8 mouse cellular contexts compared by ENCODE assay signal in the genomic region with DNA sequence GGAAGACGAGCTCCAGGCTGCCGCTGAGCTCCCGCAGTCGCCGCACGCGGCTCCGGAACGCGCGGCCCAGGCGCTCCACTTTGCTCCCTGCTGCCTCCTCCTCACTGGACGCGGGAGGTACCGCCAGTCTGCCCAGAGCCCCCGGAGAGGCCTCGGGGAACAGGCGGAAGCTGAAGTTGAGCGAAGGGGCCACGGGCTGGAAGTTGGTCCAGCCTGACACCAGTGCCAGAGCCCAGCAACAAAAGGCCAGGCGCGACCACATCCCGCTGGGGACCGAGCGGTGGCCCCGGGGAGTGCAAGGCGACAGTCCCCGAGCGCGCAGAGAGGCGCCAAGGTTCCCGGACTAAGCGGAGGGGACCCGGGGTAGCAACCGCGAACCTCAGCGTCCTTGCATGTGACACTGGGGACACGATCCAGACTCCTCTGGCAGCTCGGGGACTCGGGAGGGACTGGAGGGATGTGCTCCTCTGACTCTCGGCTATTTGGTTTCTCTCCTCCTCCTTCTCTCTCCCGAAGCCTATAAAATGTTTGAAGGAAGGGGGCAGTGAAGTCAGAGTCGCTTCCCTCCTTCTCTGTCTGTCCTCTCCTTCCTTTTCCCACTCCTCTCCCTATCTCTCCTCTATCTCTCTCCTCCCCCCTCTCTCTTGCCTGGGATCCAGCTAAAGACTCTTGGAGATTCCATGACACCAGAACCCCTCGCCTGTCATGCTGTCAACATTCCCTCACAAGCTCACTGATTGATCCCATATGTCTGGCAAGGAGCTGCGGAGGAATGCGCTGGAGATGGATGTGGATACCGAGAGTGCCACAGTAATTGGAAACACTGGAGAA. TPM values are rescaled to one million over a fixed set of nuclear protein-coding genes. Genes with fewer than 3 reads are reported as not detected.
DNase-seq lines count a peak whose midpoint lies in the region; ATAC-seq and TF ChIP-seq lines count a peak whose summit lies in the region.

A gene (minus strand): TSS at position 745 of the 831 bp plus-strand sequence.

- H3K27ac ChIP-seq in hindbrain, postnatal 0 days = peak within 1 kb of the TSS; percentile 41; the same call in 1 of the 2 replicates
- no peak within 1 kb of the TSS for H3K27ac ChIP-seq in liver, embryonic 13.5 days
- no peak within 1 kb of the TSS for H3K27ac ChIP-seq in neural tube, embryonic 11.5 days (ENCODE audit: low read depth, low read length)

- H3K4me2 ChIP-seq in hindbrain, postnatal 0 days (ENCODE audit: low read depth, low read length) = peak within 1 kb of the TSS; percentile 98
- peak within 1 kb of the TSS; percentile 56 for H3K4me2 ChIP-seq in liver, embryonic 13.5 days
- peak within 1 kb of the TSS; percentile 96 for H3K4me2 ChIP-seq in neural tube, embryonic 11.5 days (ENCODE audit: low read depth)

- H3K9ac ChIP-seq in hindbrain, postnatal 0 days (replicated peaks; ENCODE audit: low read length) = peak within 1 kb of the TSS; percentile 55
- H3K9ac ChIP-seq in liver, embryonic 13.5 days = no peak within 1 kb of the TSS; the same call in 1 of the 2 replicates
- peak within 1 kb of the TSS; percentile 62 for H3K9ac ChIP-seq in neural tube, embryonic 11.5 days (ENCODE audit: low read length)

- peak; percentile 82 for ATAC-seq in hindbrain, postnatal 0 days
- no peak for ATAC-seq in liver, embryonic 13.5 days (ENCODE audit: low read depth)
- ATAC-seq in neural tube, embryonic 11.5 days (ENCODE audit: insufficient read depth, low FRiP score, low TSS enrichment) = peak; percentile 50

- peaks cover 13% of the 10 kb centered on the region; the same call in 1 of the 2 replicates for H3K27me3 ChIP-seq in hindbrain, postnatal 0 days (ENCODE audit: insufficient read depth, low read length)
- peaks cover 28% of the 10 kb centered on the region for H3K27me3 ChIP-seq in liver, embryonic 13.5 days
- peaks cover 7% of the 10 kb centered on the region for H3K27me3 ChIP-seq in neural tube, embryonic 11.5 days (ENCODE audit: control insufficient read depth, insufficient read depth, low read length)

- peak; percentile 31 for DNase-seq in ovary, postnatal 10 days (ENCODE audit: low spot score)
- DNase-seq in ovary, adult 18-20 months (ENCODE audit: low spot score) = no peak
- peak; percentile 63 to 66 for DNase-seq in cerebellum, postnatal 10 days
- peak; percentile 47 for DNase-seq in gastrocnemius, postnatal 14 days
- DNase-seq in hindbrain, postnatal 0 days (ENCODE audit: low spot score) = peak; percentile 48
- no peak for DNase-seq in liver, embryonic 13.5 days
- peak; percentile 53 for DNase-seq in neural tube, embryonic 11.5 days (ENCODE audit: low spot score)
- no peak for DNase-seq in T-cell, adult 2 months (ENCODE audit: low spot score)

- no peaks in the 10 kb centered on the region for H3K9me3 ChIP-seq in hindbrain, postnatal 0 days (ENCODE audit: low read length)
- H3K9me3 ChIP-seq in liver, embryonic 13.5 days (replicated peaks) = no peaks in the 10 kb centered on the region
- H3K9me3 ChIP-seq in neural tube, embryonic 11.5 days (ENCODE audit: control insufficient read depth, low read length) = no peaks in the 10 kb centered on the region

- no peaks in the 10 kb centered on the region; the same call in 1 of the 2 replicates for H3K4me1 ChIP-seq in hindbrain, postnatal 0 days (ENCODE audit: insufficient read depth, low read length)
- no peaks in the 10 kb centered on the region for H3K4me1 ChIP-seq in liver, embryonic 13.5 days (replicated peaks)
- H3K4me1 ChIP-seq in neural tube, embryonic 11.5 days (ENCODE audit: control insufficient read depth, insufficient read depth, low read length) = peaks cover 6% of the 10 kb centered on the region

- peak within 1 kb of the TSS; percentile 59 for H3K4me3 ChIP-seq in hindbrain, postnatal 0 days (ENCODE audit: low read length)
- H3K4me3 ChIP-seq in liver, embryonic 13.5 days (replicated peaks) = peak within 1 kb of the TSS; percentile 43
- peak within 1 kb of the TSS; percentile 51 for H3K4me3 ChIP-seq in neural tube, embryonic 11.5 days (ENCODE audit: low read depth, low read length)

- WGBS in hindbrain, postnatal 0 days = under 1% methylated on average over 47 of the region's 47 CpGs
- under 1% methylated on average over 47 of the region's 47 CpGs for WGBS in liver, embryonic 13.5 days (ENCODE audit: insufficient replicate concordance)
- WGBS in neural tube, embryonic 11.5 days = under 1% methylated on average over 47 of the region's 47 CpGs

- intact Hi-C loops in gastrocnemius, postnatal 14 days (cut with DNase I; ENCODE audit: low total_unique reads) = no loop called here

- H3K36me3 ChIP-seq in hindbrain, postnatal 0 days (ENCODE audit: insufficient read depth, low read length) = no peaks in the 10 kb centered on the region
- no peaks in the 10 kb centered on the region for H3K36me3 ChIP-seq in liver, embryonic 13.5 days
- H3K36me3 ChIP-seq in neural tube, embryonic 11.5 days (ENCODE audit: control insufficient read depth, insufficient read depth, low read length) = no peaks in the 10 kb centered on the region

- TF ChIP-seq CTCF in hindbrain, postnatal 0 days (IDR thresholded peaks at IDR 0.05; ENCODE audit: low read depth) = no peak

RNA-seq across cellular contexts. Expression of the gene that starts here (rescaled TPM):
- 10 to 100 TPM; 14.7 to 17.3 TPM for total RNA-seq in gastrocnemius, postnatal 14 days (2021)
- 8.4 and 10.4 TPM in 2 replicates for total RNA-seq in hindbrain, postnatal 0 days (2014; rRNA removed)
- 2.1 and 2.2 TPM in 2 replicates for polyA plus RNA-seq in hindbrain, postnatal 0 days (2015; fragmentation: Nextera tagmentation; extraction: Ambion mirVana)
- 0.32 and 0.33 TPM in 2 replicates for polyA plus RNA-seq in liver, embryonic 13.5 days (2015; fragmentation: Nextera tagmentation; extraction: Ambion mirVana)
- polyA plus RNA-seq in neural tube, embryonic 11.5 days (2014; fragmentation: Nextera tagmentation; extraction: Ambion mirVana) = 1.5 and 1.9 TPM in 2 replicates

Comparison
In these comparisons a context has a peak if more than half of its experiments do, and no peak if none do; other contexts are left out.
1. DNase-seq: peak in ovary, postnatal 10 days (single experiment), cerebellum, postnatal 10 days (2 of 2), gastrocnemius, postnatal 14 days (single experiment), hindbrain, postnatal 0 days (single experiment) and neural tube, embryonic 11.5 days (single experiment); none in ovary, adult 18-20 months (single experiment), liver, embryonic 13.5 days (single experiment) and T-cell, adult 2 months (single experiment).
2. Peak in every context shown above with its lines, with median percentiles within 50 percentile points of each other: H3K4me2 ChIP-seq and H3K4me3 ChIP-seq.